23 mouse cellular contexts compared by ENCODE assay signal in the genomic region with DNA sequence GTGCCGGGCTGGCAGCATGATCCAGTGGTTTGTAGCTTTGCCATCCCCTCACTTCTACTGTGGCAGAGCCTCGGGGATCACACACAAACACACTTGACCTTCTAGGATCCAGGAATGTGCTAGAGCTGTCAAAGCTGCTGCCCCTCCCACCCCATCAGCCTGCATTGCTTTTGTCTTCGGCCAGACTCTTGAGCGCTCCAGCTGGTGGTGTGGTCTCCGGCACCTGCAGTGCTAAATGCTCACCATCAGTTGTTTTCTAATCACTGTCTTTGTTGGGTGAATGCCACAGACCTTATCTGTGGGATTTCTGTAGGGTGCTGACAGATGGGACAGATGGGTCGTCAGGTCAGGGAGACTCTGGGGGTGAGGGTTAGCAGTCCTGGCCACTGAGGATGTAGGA.
DNase-seq lines count a peak whose midpoint lies in the region; ATAC-seq and TF ChIP-seq lines count a peak whose summit lies in the region.
"Had no signal": no experiment of that assay in that cellular context is flagged by ENCODE, and none has a peak within 500 bp of the region (broad histone marks: within the 10 kb centered on the region; RNA-seq: fewer than 3 reads in every experiment).

No protein-coding gene starts in this region.

- no peak for ATAC-seq in heart, embryonic 14.5 days (ENCODE audit: insufficient number of reproducible peaks, insufficient read depth, low FRiP score, low read depth)
- no peak for ATAC-seq in midbrain, embryonic 13.5 days
- no peak for ATAC-seq in liver, embryonic 12.5 days
- ATAC-seq: forebrain, embryonic 14.5 days; inflammation-experienced regulatory T-cells, adult 6 months; intestine, postnatal 0 days; Patski had no signal

- DNase-seq in heart, adult 8-10 months (ENCODE audit: low spot score): no peak
- no peak for DNase-seq in layer of hippocampus, adult 2 months (ENCODE audit: low spot score in 2 of 2)
- no peak for DNase-seq in layer of hippocampus, adult 18-20 months (ENCODE audit: low spot score in 2 of 2)
- peak; percentile 84 for DNase-seq in R1 (ENCODE audit: low read depth, low spot score)
- DNase-seq: adrenal gland, postnatal 10 days; cerebellum, adult 11-12 months; cerebellum, adult 9-10 months; cerebellum, postnatal 25 days; gastrocnemius, postnatal 10 days; heart, adult 2 months; heart, postnatal 14 days; kidney, adult 8-10 months had no signal

- H3K9me3 ChIP-seq in heart, embryonic 14.5 days (ENCODE audit: control insufficient read depth, low read length): peaks cover 7% of the 10 kb centered on the region
- peaks cover 6% of the 10 kb centered on the region; the same call in 1 of the 2 replicates for H3K9me3 ChIP-seq in midbrain, embryonic 13.5 days
- peaks cover 4% of the 10 kb centered on the region; the same call in 1 of the 2 replicates for H3K9me3 ChIP-seq in liver, embryonic 12.5 days (replicated peaks)
- H3K9me3 ChIP-seq: hindbrain, embryonic 15.5 days had no signal

- H3K36me3 ChIP-seq in heart, embryonic 14.5 days (ENCODE audit: control insufficient read depth, insufficient read depth, low read length): peaks cover 99% of the 10 kb centered on the region
- peaks cover 96% of the 10 kb centered on the region for H3K36me3 ChIP-seq in midbrain, embryonic 13.5 days
- H3K36me3 ChIP-seq in liver, embryonic 12.5 days: peaks cover 97% of the 10 kb centered on the region

- no peak overlapping the region for H3K27ac ChIP-seq in heart, embryonic 14.5 days (replicated peaks in 1 of 2; ENCODE audit: control insufficient read depth in 1 of 2, insufficient read depth in 1 of 2, low read depth in 2 of 2, low read length in 2 of 2)
- H3K27ac ChIP-seq in layer of hippocampus, adult 2 months: no peak overlapping the region
- H3K27ac ChIP-seq in midbrain, embryonic 13.5 days: no peak overlapping the region
- no peak overlapping the region for H3K27ac ChIP-seq in liver, embryonic 12.5 days
- H3K27ac ChIP-seq: embryonic facial prominence, embryonic 12.5 days; heart, adult 2 months; heart, embryonic 13.5 days; hindbrain, embryonic 10.5 days; hindbrain, embryonic 15.5 days had no signal

- no peak overlapping the region for H3K4me3 ChIP-seq in heart, embryonic 14.5 days (ENCODE audit: control insufficient read depth in 1 of 2, insufficient read depth in 1 of 2, low read depth in 1 of 2, low read length in 2 of 2)
- no peak overlapping the region for H3K4me3 ChIP-seq in layer of hippocampus, adult 2 months
- H3K4me3 ChIP-seq in midbrain, embryonic 13.5 days (replicated peaks): no peak overlapping the region
- no peak overlapping the region for H3K4me3 ChIP-seq in liver, embryonic 12.5 days
- H3K4me3 ChIP-seq: embryonic facial prominence, embryonic 12.5 days; heart, adult 2 months; heart, embryonic 13.5 days; hindbrain, embryonic 10.5 days; hindbrain, embryonic 15.5 days had no signal

- H3K27me3 ChIP-seq in heart, embryonic 14.5 days (ENCODE audit: control insufficient read depth, insufficient read depth, low read length): no peaks in the 10 kb centered on the region
- H3K27me3 ChIP-seq in midbrain, embryonic 13.5 days: no peaks in the 10 kb centered on the region
- H3K27me3 ChIP-seq in liver, embryonic 12.5 days (replicated peaks): no peaks in the 10 kb centered on the region
- H3K27me3 ChIP-seq: embryonic facial prominence, embryonic 12.5 days; heart, embryonic 13.5 days; hindbrain, embryonic 15.5 days; Patski had no signal

- H3K4me2 ChIP-seq in heart, embryonic 14.5 days (ENCODE audit: low read length): no peak overlapping the region
- H3K4me2 ChIP-seq in midbrain, embryonic 13.5 days (replicated peaks): no peak overlapping the region
- H3K4me2 ChIP-seq in liver, embryonic 12.5 days: no peak overlapping the region
- H3K4me2 ChIP-seq: embryonic facial prominence, embryonic 12.5 days; heart, embryonic 13.5 days; hindbrain, embryonic 15.5 days had no signal

- 0 out of 2 replicates have a peak, but pooled peaks have one; percentile 3 for TF ChIP-seq CTCF in layer of hippocampus, adult 2 months (conservative IDR thresholded peaks at IDR 0.05)

- 29% methylated on average over 6 of the region's 6 CpGs for WGBS in heart, embryonic 14.5 days
- WGBS in midbrain, embryonic 13.5 days: 76% methylated on average over 6 of the region's 6 CpGs
- 65% methylated on average over 6 of the region's 6 CpGs for WGBS in liver, embryonic 12.5 days (ENCODE audit: insufficient replicate concordance)

- peaks cover 0 to 2% of the 10 kb centered on the region in 2 experiments; a peak in 2 of 4 replicates for H3K4me1 ChIP-seq in heart, embryonic 14.5 days (ENCODE audit: control insufficient read depth in 2 of 2, insufficient read depth in 2 of 2, low read length in 2 of 2)
- H3K4me1 ChIP-seq in midbrain, embryonic 13.5 days (replicated peaks): no peaks in the 10 kb centered on the region
- no peaks in the 10 kb centered on the region for H3K4me1 ChIP-seq in liver, embryonic 12.5 days
- H3K4me1 ChIP-seq: embryonic facial prominence, embryonic 12.5 days; hindbrain, embryonic 15.5 days had no signal

- H3K9ac ChIP-seq in heart, embryonic 14.5 days (ENCODE audit: low read length): peak overlapping the region; percentile 4; the same call in 1 of the 2 replicates
- H3K9ac ChIP-seq in midbrain, embryonic 13.5 days (replicated peaks): no peak overlapping the region
- H3K9ac ChIP-seq in liver, embryonic 12.5 days: no peak overlapping the region
- H3K9ac ChIP-seq: embryonic facial prominence, embryonic 12.5 days; heart, embryonic 13.5 days; hindbrain, embryonic 15.5 days had no signal
